Mouse (Mus musculus): ENCODE measurements around the gene Kcmf1.

Gene Kcmf1

DNA sequence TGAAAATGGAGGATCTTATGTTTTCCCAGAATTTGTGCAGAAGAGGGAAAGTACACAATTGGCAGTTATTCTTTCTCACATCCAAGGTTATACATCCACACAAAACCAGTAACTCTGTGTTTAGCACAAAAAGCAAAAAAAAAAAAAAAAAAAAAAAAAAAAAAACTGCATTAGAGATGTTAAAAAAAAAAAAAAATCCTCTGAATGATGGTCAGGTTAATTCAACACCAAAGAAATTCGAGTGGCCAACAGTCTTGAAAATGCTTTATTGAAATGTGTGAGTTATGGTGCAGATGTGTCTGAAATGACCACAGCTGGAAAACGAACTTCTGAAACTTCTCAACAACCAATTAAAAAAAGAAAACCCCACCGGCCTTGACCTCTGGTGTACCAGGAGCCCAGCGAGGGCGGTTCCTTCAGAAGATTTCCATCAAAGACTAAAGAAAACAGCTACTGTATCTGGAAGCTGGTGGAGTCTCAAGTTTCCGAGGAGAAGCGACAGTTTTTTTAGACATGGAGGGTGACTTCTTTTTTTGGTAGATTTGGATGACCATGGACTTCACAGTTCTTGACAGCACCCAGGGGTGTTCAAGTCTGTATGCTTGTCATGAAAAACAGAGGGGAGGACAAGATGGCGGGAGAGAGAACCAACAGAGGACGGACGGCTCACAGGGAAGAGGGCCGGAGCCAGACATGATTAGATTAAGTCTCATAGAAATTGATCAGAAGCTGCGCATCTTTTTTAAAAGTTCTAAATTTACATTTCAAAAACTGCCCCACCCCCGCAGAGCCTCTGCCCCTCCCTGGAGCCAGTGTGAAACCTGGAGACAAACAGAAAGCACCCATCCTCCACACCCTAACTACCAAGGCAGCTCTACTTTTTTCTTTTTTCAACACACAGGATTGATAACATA, 58.7 kb downstream of the Kcmf1 start:
- no peak for DNase-seq

DNA sequence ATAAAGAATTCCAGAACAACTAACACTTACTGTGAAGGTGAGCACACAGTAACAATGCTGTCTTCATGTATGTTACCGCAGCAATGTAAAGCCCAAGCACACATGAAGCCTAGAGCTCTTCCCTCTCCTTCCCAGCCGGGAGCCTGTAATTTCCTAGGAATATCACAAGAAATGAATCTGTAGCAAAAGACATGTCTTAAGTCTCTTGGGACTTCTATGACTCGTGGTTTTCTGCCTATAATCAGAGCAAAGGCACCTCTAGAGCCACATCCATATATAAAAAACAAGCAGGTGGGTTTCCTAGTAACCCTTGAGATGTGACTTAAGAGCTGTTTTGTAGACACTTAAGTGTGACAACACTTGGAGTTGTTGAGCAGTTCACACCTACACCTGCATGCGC, 62.0 kb downstream of the Kcmf1 start:
- DNase-seq, result no peak

DNA sequence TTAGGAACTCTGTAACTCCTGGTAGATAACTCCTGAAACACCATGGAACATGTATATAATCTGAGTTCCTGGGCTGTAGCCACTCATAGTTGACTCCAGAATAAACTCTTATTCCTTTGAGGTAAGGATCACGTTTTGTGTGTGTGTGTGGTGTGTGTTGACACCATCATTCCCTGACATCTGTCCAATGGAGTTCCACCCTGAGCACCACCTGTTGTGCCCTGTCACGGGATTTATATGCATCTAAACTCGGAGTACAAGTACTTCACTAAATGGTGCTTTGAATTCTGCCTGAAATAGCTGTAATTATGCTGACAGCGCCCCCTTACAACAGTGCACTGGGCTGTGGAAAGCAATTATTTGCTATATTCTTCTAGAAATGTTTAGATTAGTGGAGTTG, 65.3 kb downstream of the Kcmf1 start:
- DNase-seq, result no peak

DNA sequence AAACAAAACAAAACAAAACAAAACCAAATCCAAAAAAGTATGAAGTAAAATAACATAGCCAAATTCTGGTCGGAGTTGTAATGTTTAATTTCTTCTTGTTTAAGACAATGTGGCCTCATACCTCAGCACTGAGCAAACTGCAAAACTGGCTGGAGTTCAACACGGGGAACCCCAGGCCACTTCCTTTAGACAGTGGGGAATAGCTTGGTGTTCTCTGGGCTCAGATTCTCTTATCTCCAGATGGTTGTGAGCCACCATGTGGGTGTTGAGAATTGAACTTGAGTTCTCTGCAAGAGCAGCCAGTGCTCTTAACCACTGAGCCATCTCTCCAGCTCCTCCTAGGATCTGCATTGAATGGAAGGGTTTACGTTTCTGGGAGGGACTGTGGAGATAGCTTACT, 67.9 kb downstream of the Kcmf1 start:
- DNase-seq, result no peak

DNA sequence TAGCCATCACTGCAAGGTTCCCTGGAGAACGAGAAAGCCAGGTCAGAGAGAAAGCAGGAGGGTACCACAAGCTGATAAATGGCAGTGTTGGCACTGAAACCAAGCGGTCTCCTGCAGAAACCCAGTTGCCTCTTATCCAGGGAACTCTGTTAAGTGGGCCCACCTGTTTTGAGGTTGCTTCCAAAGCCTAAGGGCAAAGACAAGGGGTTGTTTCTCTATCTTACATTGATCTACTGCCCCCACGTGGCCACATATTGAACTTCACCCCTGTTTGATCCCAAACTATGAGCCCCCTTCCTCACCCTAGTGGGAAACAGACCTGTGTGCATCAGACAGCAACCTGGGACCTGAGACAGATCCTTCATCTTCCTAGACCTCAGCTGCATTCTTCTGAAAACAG, 68.5 kb downstream of the Kcmf1 start:
- DNase-seq, result peak; percentile 20 to 54

DNA sequence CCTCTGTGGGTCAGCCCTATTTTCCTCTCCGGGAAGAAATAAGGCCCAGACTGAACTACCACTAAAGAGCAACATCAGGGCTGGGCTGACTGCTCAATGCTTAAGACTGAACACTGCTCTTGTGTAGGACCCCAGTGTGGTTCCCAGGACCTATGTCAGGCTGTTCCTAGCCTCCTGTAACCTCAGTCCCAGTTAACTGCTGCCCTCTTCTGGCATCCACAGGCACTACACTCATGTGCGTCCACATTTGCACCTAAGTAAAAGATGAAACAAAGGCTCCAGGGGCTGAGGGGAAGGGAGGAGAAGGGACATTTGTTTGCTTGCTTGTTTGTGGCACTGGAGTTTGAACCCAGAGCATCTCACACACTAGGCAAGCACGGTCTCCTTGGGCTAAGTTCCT, 70.9 kb downstream of the Kcmf1 start:
- peak in 1 of 2 experiments; percentile 20 for DNase-seq

DNA sequence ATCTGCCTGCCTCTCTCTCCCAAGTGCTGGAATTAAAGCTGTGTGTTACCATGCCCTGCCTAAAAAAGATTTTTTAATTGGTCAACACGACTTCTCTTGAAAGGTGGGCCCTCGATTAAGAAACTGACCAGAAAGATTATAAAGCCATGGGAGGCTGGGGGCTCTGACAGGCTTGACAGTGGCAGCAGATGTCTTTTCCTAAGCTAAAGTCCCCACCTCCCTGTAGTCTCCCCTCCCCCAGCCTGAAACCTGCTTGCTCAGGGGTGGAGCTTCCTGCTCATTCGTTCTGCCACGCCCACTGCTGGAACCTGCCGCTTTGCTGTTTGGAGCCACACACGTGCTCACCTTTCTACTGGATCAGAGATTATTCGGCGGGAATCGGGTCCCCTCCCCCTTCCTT, 71.7 kb downstream of the Kcmf1 start:
- peak; percentile 13 to 15 for DNase-seq

DNA sequence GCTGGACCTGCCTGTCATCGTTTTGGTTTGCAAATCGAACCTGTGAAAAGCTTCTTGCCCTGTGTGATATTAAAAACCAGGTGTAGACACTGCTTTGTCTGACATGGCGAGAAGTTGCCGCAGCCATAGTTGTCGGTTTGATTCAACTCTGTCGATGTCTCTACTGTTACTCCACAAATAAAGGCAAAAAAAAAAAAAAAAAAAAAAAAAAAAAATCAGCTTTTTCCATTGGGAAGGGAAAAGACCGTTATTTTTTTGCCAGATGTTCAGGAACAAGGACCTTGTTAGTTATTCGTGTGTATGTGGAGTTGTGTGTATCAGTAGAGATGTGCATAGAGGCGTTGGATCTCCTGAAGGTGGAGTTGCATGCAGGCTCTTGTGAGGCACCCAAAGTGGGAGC, 74.0 kb downstream of the Kcmf1 start:
- DNase-seq, result no peak

DNA sequence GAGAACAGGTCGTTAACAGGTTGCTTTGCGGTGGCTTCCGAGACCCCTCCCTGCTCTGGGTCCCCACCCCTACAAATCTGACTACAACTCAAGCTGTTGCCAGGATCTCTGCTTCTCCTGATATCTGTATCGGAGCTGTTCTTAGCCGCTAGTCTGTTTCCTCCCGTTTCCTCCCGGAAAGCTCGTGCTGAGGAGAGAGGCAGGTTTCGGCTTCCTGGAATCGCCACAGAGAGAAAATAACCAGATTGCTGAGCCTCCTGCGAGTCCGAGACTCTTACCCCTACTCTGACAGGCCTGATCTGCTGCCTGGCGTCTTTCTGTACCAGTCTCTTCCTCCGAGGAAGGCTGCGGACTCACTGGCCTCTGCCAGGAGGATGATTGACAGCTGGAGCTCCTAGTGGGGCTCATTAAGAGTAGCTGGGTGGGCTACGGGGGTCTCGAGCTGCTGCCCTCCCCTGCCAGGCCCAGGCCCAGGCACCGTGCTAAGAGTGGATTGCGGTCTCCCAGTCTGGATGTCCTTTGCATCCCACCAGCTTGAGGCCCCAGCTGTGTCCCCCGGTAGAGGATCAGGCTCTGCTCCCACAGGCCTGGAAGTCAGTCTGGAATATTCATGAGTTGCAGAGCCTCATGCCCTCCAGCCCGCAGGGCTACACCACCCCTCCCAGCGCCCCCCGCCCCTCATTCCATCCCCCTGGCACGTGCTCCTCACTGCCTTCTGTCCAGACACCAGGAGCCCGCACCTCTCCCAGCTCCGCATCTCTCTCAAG, 74.6 kb downstream of the Kcmf1 start:
- no peak for DNase-seq

DNA sequence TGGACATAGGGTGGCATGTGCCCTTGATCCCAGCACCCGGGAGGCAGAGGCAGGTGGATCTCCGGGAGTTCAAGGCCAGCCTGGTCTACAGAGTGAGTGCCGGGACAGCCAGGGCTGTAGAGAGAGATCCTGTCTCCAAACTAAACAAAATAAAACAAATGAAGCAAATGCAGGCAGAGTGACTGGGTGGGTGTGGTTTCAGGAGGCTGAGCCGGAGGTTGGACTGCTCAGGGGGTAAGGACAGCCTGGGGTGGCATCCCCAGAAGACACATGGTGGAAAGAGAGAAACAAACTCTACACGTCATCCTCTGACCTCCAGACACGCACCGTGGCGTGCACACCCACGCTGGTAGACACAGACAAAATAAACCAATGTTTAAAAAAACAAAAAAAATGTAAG, 86.3 kb downstream of the Kcmf1 start:
- DNase-seq, result no peak

DNA sequence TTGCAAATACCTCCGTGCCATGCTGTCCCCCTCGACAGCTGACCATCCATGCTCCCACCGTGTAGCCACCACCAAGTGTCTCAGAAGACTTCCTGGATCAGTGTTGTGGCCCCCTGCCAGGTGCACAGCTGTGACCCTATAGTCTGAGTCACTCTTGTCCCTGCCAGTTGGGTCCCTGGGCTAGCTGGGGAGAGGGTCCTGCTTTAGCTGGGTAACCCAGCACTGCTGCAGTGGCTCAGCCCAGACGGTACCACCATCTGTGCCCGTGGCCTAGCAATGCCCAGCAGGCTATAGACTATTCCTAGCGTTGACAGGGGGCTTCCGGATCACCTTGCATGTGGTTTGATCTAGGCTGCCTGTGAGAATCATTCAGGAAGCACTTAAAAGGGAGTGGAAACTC, 89.5 kb downstream of the Kcmf1 start:
- no peak for DNase-seq

DNA sequence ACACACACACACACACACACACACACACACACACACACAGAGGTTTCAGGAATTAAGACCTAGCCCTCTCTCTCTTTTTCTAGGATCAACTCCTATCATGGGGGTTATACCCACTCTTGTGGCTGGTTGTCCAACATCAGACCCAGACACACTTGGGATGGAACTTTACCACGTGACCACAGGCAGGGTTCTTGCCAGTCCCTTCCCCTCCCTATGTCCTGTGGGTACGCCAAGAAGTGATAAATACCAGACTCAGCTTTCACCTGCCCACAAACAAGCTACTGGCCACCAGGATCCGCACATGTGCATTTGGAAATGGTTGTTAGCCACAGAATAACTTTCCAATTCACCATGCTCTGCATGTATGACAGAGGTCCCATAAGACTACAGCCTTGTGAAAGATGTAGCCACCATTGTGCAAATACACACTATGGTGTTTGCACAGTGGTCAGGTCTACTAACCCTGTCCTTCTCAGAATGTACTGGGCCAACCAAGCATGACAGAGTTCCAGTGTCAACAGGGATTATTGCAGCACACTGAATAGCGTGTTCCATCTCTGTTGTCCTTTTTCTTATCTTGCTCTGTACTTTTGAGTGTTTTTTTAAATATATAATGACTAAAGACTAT, 90.1 kb downstream of the Kcmf1 start:
- DNase-seq, result no peak

DNA sequence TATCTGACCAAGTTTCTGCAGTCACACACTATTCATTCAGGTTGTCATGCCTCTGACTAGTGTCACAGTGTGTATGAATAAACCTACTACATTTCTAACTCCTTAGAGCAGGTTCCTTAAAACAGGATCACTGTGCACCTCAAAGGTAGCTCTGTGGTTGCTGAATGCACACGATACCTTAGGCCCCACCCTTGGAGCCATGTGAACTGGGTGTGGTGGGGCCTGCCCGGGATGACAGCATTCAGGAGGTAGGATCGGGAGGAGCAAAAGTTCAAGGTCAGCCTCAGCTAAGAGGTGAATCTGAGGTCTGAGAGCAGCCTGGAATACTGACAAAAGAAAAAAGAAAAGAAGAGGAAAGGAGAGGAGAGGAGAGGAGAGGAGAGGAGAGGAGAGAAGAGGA, 91.4 kb downstream of the Kcmf1 start:
- no peak for DNase-seq

DNA sequence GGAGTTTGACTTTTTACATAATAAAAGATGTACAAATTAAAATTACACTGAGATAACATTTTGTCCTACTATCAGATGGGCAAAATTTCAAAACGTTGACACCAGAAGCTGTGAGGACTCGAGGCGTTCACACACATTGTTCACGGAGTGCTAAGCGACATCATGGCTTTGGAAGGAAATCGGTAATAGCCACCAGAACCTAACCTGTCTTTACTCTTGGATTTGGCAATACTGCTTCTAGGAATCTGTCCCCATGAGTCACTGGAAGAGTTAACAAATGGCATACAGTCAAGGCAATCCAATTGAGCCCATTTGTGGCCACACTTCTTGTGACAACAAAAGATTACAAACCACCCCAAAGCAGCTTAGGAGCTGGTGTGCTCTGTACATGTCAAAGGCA, 96.1 kb downstream of the Kcmf1 start:
- DNase-seq, result no peak

DNA sequence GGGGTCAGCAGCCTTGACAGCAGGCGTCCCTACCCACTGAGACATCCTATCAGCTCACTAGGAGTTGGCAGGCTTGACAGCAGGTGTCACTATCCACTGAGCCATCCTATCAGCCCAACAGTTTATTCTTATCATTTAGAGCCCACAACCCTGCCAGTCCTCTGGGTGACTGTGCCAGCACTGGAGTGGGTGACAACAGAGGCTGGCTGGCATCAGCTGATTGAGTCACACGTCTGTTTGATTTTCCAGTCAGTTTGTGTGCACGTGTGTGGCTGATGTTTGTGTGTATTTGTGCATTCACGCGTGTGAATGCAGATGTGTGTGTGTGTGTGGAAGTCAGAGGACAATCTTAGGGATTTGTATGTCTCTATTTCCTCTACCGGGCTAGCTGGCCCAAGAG, 97.7 kb downstream of the Kcmf1 start:
- no peak for DNase-seq

DNA sequence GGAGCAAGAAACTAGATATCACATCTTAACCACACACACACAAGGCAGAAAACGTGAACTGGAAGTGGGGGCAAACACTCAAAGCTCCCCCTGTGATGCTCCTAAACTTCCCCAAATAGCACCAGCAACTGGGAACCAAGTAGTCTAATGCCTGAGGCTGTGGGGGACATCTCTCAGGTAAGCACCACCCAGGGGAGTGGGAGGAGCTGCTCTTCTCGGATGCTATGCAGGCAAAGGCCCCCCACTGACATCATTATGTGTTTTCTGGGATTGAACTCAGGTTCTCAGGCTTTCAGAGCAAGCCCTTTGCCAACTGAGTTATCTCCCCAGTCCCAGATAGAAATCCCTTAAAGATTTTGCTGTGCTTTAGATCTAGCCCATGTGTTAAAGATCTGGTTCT, 99.1 kb downstream of the Kcmf1 start:
- no peak for DNase-seq

DNA sequence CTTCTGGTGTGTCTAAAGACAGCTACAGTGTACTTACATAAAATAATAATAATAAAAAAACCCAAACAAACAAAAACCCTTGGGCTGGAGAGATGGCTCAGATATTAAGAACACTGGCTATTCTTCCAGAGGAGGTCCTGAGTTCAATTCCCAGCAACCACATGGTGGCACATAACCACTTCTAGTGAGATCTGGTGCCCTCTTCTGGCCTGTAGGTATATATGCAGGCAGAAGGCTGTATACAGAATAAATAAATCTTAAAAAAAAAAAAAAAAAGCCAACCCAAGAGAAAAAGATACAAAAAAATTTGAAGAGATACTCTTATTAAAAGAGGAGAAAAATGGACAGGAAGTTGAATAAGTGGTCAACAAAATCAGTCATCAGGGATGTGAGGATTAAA, 102.0 kb downstream of the Kcmf1 start:
- no peak for DNase-seq

DNA sequence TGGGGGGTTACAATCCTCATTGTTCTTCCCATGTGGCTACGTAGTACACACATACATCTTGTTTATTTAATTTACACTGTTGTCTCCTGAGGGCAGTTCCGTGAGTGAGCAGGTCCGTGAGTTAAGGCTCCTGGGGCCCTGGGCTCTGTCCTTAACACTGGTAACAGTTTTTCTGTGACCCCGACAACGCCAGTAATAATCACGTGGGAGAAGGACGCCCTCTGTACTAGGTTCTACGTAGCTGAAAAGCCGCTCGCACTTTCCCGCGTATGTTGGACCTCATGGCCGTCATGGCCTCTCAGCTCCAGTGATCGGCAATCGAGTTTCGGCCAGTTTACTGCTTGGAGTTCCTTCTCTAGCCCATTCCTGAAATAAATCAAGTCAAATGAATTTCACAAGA, 104.3 kb downstream of the Kcmf1 start:
- DNase-seq, result no peak

DNA sequence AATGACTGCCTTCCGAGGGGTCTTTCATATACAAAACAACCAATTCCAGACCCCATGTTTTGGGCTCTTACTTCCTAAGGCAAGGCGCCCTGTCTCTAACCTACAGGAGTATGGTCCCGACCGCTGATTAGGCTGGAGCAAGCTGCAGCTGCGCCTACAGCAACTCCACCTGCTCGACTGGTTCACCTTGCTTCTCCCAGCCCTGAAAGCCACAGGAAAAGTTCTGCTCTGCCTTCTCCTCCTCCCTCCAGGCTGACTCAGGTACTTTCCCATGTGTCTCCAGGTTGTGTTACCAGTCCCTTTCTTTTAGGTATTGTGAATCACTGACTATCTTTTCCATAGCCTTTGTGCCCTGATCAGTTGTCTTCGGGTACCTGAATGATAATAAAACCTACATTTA, 104.9 kb downstream of the Kcmf1 start:
- peak; percentile 34 to 38 for DNase-seq

DNA sequence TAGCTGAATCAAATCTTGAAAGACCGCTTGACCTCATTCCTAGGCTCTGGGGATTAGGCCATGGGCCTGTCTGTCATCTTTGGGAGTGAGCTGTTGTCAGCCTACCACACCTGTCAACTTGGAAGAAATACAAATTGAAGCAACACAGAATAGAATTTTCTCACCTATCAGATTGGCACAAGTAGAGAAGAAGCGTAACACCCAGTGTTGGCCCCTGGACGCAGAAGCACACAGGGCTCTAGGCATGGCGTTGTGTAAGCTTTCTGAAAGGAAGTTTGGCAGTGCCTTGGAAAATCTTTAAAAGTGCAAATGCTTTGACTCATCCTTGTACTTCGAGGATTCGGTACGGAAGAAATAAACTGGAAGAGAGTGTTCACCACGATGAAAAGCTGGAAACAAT, 107.1 kb downstream of the Kcmf1 start:
- no peak for DNase-seq
